Mouse (Mus musculus) liver, adult (tissue): ENCODE data around the gene Jph4.

Source experiments
- GATA4 ChIP-seq: IDR thresholded peaks from 2 replicates; pipeline ENCODE4 v1.6.1; 2014; ENCODE audit warnings: mild to moderate bottlenecking, low read length; ENCODE audit not compliant: insufficient replicate concordance

The Jph4 gene

DNA sequence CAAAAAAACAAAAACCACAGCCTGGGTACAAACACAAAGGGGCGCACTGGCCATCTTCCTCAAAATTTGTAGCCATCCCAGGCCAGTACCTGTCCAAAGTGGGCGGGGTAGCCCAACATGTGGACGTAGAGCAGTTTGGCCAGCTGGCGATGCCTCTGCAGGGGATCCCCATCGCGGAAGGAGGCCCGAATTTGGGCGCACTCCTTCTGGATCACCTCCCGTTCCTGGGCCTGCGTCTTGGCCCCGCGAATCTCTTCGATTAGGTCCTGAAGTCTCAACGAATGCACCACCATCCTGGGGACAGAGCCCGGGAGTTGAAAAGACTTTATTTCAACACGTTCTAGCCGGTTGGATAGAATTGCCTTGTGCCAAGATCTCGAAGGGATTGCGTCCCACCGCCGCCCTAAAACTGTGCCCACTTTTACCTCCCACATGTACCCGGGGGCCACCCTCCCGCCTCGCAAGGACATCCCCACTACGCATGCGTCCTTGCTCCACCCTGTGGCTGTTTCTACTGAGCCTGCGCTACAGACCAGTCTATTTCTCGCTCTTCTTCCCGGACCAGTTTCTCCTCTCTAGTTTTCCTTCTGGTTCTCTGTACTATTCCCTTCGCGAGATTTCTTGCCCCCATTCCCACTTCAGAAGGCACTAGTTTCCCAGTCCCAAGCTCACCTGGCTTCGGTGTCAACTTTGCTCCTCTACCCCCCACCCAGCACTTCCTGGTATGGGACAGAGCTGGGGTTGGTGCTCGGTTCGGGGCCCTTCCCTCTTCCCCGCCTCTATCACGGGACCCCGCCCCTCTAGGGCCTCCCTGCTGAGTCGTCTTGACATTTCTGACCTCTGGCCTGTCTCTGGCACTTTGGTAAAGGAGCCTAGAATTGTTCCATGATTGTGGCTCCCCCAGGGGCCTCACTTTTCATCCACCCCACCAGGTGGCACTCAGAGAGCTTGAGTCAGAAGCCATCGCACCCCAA lies 10.6 kb downstream of the Jph4 start, which contains the start of gene Ap1g2:
Gene Ap1g2 (minus strand): TSS at position 758 of the 974 bp plus-strand sequence.
- no peak; the same call in 1 of the 2 replicates for TF ChIP-seq GATA4

GRCm38 (mm10) chr14:55105386-55105785 lies 11.3 kb downstream of the Jph4 start:
- no peak for TF ChIP-seq GATA4

DNA sequence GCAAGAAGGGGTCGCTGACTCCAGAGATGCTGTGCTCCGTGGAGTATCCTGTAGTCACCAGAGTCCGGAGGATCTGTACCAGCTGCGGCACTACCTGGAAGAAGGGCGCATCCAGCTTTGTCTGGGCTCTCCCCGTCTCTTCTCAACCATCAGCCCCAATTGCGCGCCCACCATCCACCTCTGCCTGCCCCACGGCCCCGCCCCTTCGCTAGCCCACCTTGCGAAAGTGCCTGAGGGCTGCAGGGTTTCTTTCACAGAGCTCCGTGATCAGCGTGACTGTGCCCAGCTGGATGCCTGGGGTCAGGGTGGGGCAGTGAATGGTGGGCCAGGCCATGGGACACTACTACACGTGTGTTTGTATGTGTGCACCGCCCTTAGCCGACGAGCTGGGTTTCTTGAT lies 12.4 kb downstream of the Jph4 start:
- no peak for TF ChIP-seq GATA4

GRCm38 (mm10) chr14:55102253-55102785 lies 14.4 kb downstream of the Jph4 start:
- TF ChIP-seq GATA4, result no peak

- no peak for TF ChIP-seq GATA4
Measured at GRCm38 (mm10) chr14:55101592-55101991, 15.1 kb downstream of the Jph4 start.

- TF ChIP-seq GATA4, result no peak
Measured at GRCm38 (mm10) chr14:55098067-55098466, 18.7 kb downstream of the Jph4 start.

- TF ChIP-seq GATA4, result no peak
Measured at GRCm38 (mm10) chr14:55097646-55098045, 19.1 kb downstream of the Jph4 start.

GRCm38 (mm10) chr14:55096573-55097087 lies 20.1 kb downstream of the Jph4 start:
- no peak for TF ChIP-seq GATA4

- no peak for TF ChIP-seq GATA4
Measured at GRCm38 (mm10) chr14:55095671-55096070, 21.1 kb downstream of the Jph4 start.

- no peak for TF ChIP-seq GATA4
Measured at GRCm38 (mm10) chr14:55095263-55095662, 21.5 kb downstream of the Jph4 start.

DNA sequence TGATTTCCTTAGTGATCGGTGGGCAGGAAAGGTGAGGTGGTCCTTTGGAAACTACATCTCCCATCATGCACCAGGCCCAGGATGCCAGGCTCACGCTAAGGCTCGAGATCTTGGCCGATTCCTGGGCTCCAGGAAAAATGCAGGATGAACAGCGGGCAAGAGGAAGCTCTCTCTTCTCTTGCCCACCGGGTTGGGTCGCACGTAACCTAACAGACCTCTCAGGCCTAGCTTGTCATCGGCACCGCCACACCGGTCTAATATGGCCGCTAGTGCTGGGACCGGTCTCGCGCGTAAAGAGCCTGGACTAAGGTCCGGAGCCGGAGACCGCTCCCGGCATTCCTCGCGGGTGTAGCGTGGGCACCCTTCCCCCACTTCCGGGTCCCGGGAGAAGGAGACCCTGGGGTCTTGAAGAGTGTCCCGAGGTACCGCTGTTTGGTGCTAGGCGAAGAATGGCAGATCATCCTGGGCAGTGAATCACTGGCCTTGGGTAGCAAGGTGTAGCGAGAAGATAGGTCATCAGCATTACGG lies 22.0 kb downstream of the Jph4 start, which contains the start of gene Thtpa:
Gene Thtpa (plus strand): TSS at position 81 of the 528 bp plus-strand sequence.
- TF ChIP-seq GATA4, result no peak; the same call in 1 of the 2 replicates

DNA sequence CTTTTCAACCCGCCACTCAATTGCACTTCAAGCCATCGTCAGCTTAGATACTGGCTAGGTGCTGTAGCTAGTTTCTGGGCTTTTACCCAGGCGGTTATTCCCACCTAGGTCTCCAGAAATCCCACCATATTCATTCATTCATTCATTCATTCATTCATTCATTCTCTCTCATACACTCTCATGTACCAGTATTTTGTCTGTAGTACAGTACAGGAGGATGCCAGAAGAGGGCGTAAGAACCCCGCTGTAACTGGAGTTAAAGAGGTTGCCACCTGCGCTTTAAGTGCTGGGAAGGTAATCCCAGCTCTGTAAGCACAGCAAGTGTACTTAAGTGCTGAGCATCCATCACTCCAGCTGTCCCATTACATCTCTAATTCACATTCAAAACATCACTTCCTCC lies 22.8 kb downstream of the Jph4 start:
- no peak for TF ChIP-seq GATA4

- TF ChIP-seq GATA4, result no peak
Measured at GRCm38 (mm10) chr14:55092011-55092577, 24.6 kb downstream of the Jph4 start, which contains the start of gene Zfhx2. TSS of gene Zfhx2 (minus strand) at chr14:55092324.

DNA sequence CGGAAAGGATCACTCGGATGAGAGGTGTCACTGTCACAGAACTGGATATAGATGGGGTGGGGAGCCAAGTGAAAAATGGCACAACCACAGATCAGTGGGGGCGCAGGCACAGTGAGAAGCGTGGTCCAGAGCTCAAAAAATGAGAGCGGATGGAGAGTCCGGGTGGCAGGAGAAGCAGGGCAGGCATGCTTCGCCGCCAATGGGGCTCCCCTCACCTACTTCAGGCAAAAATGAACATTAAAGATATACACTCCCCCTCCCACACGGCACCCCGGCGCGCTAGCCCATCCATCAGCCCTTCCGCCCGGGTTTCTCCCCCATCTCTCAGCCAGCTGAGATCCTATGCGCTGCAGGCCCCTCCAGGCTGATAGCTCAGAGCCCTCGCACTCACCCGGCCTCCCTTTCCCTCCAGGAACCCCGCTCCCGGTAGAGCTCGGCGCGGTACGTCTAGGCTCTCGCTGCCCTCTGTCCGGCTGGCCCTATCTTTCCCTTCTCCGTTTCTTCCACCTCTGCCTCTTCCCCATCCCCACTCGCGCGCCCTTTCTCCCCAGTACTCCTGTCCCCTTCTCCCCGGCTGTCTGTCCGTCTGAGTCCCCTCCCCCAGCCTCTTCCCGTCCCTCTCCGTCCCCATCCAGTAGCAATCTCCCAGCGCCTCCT lies 25.4 kb downstream of the Jph4 start:
- TF ChIP-seq GATA4, result no peak
